Mouse (Mus musculus) kidney, adult 2 months (tissue): Measurements from ENCODE around the gene Zc3hc1.

Experiments
- CTCF ChIP-seq: fragments of 200-500 bp; conservative IDR thresholded peaks from 2 replicates; pipeline ENCODE4 v1.5.1; 2011; ENCODE audit warnings: low read depth, mild to moderate bottlenecking, control low read depth, low read length, moderate library complexity, mixed read lengths; ENCODE audit not compliant: insufficient read depth, insufficient read length
- POLR2A ChIP-seq: fragments of 200-500 bp; IDR thresholded peaks from one replicate; pipeline ENCODE4 v1.6.1; 2011; ENCODE audit warnings: low read depth, low read length, control low read depth

GRCm38 (mm10) chr6:30390714-30391697 lies at the start of gene Zc3hc1:
- no peak for TF ChIP-seq POLR2A
- no peak for TF ChIP-seq CTCF
